Mouse (Mus musculus) kidney, adult 2 months (tissue): ENCODE measurements around the gene Slit2. TPM values are rescaled to one million over a fixed set of nuclear protein-coding genes. Genes with fewer than 3 reads are reported as not detected.

Experiments
- DNase-seq: peaks from one replicate; pipeline ENCODE4 v3.0.0; 2021
- H3K27ac ChIP-seq: fragments of 200-500 bp; 2 replicates; pipeline ENCODE4 v1.5.1; 2012; ENCODE audit warnings: low read depth, low read length, control low read depth, inconsistent platforms; ENCODE audit not compliant: insufficient read depth
- H3K27me3 ChIP-seq: fragments of 200-500 bp; replicated peaks from 2 replicates; pipeline ENCODE4 v1.6.1; 2012; ENCODE audit warnings: mild to moderate bottlenecking, moderate library complexity, low read length, inconsistent platforms; ENCODE audit not compliant: control insufficient read depth, insufficient read depth
- H3K36me3 ChIP-seq: fragments of 200-500 bp; 2 replicates; pipeline ENCODE4 v1.6.1; 2012; ENCODE audit warnings: mild to moderate bottlenecking, moderate library complexity, low read length, inconsistent platforms; ENCODE audit not compliant: control insufficient read depth, insufficient read depth
- H3K4me1 ChIP-seq: fragments of 200-500 bp; 2 replicates; pipeline ENCODE4 v1.6.1; 2011; ENCODE audit warnings: low read length; ENCODE audit not compliant: control insufficient read depth, insufficient read depth
- H3K4me3 ChIP-seq: fragments of 200-500 bp; 2 replicates; pipeline ENCODE4 v1.5.1; 2011; ENCODE audit warnings: mild to moderate bottlenecking, low read depth, low read length, control low read depth; ENCODE audit not compliant: insufficient read depth
- CTCF ChIP-seq: fragments of 200-500 bp; conservative IDR thresholded peaks from 2 replicates; pipeline ENCODE4 v1.5.1; 2011; ENCODE audit warnings: low read depth, mild to moderate bottlenecking, control low read depth, low read length, moderate library complexity, mixed read lengths; ENCODE audit not compliant: insufficient read depth, insufficient read length
- POLR2A ChIP-seq: fragments of 200-500 bp; IDR thresholded peaks from one replicate; pipeline ENCODE4 v1.6.1; 2011; ENCODE audit warnings: low read depth, low read length, control low read depth
- WGBS: fragments of 180-500 bp; shearing (Covaris S2); methylation state at CpG from one replicate; pipeline ENCODE4 v1.1.7; 2018; 5-methylcytosine and 5-hydroxymethylcytosine counted together
- polyA plus RNA-seq: library from polyadenylated mRNA; depleted of rRNA; stranded (reverse); fragments of >200 nt; gene quantifications from 2 replicates; pipeline ENCODE4 v1.2.3, GENCODE M21; 2012

The Slit2 gene
- polyA plus RNA-seq, 1 experiment = 8.4 TPM

GRCm38 (mm10) chr5:47983746-47984583, 1.0 kb downstream of the Slit2 start:
- no peaks in the 10 kb centered on the region for H3K36me3 ChIP-seq
- H3K27ac ChIP-seq = peak overlapping the region; percentile 61; the same call in 1 of the 2 replicates
- peak overlapping the region; percentile 51 for H3K4me3 ChIP-seq
- H3K27me3 ChIP-seq = no peaks in the 10 kb centered on the region
- peak; percentile 30 for DNase-seq
- WGBS = 2% methylated on average over 38 of the region's 38 CpGs
- no peaks in the 10 kb centered on the region; the same call in 1 of the 2 replicates for H3K4me1 ChIP-seq
- TF ChIP-seq POLR2A (no peak), CTCF (no peak)

- Histone ChIP-seq H3K27ac (peak overlapping the region; percentile 61), H3K27me3 (no peaks in the 10 kb centered on the region)
- 15% methylated on average over 23 of the region's 23 CpGs for WGBS
These were observed 1.8 kb downstream of the Slit2 start for GRCm38 (mm10) chr5:47984584-47985197.

GRCm38 (mm10) chr5:47985198-47985631, 2.3 kb downstream of the Slit2 start:
- H3K36me3 ChIP-seq = no peaks in the 10 kb centered on the region
- TF ChIP-seq CTCF (no peak), POLR2A (no peak)
- peak; percentile 90 for DNase-seq
- no peaks in the 10 kb centered on the region; the same call in 1 of the 2 replicates for H3K4me1 ChIP-seq
- H3K27ac ChIP-seq = peak overlapping the region; percentile 61
- no peaks in the 10 kb centered on the region for H3K27me3 ChIP-seq
- peak overlapping the region; percentile 51 for H3K4me3 ChIP-seq
- WGBS = 5% methylated on average over 13 of the region's 13 CpGs

More at GRCm38 (mm10) chr5:47984584-47985197, 1.8 kb downstream of the Slit2 start:
- Histone ChIP-seq H3K4me1 (no peaks in the 10 kb centered on the region; the same call in 1 of the 2 replicates), H3K4me3 (peak overlapping the region; percentile 51), H3K36me3 (no peaks in the 10 kb centered on the region)
- DNase-seq = peak; percentile 13
- TF ChIP-seq POLR2A (no peak), CTCF (no peak)

GRCm38 (mm10) chr5:47985901-47986670, 3.1 kb downstream of the Slit2 start:
- Histone ChIP-seq H3K36me3 (no peaks in the 10 kb centered on the region), H3K27me3 (no peaks in the 10 kb centered on the region), H3K27ac (peak overlapping the region; percentile 85), H3K4me1 (no peaks in the 10 kb centered on the region; the same call in 1 of the 2 replicates), H3K4me3 (peak overlapping the region; percentile 39)
- TF ChIP-seq POLR2A = no peak
- no peak for TF ChIP-seq CTCF
- WGBS = 4% methylated on average over 48 of the region's 48 CpGs
- DNase-seq = peak; percentile 64

DNA sequence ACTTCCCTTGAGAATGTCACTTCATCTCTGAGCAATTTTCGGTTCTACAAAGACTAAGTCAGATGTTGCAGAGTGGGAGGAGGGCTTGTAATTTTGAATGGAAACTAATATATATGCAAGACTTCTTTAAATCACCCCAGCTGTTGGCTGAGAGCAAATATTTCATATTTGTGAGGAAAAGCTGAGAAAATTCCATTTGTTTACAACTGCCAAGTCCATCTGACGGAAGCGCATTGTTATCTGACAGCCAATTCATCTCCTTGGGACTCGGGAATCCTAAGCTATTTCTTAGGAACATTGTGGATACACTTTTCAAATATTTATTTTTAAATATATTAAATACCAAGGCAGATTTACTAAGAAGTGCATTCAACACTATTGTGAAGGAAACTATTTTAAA, 8.0 kb downstream of the Slit2 start:
- 77% methylated on average over 4 of the region's 4 CpGs for WGBS
- DNase-seq = no peak
- no peaks in the 10 kb centered on the region for H3K36me3 ChIP-seq
- H3K4me1 ChIP-seq = no peaks in the 10 kb centered on the region
- H3K27ac ChIP-seq = no peak overlapping the region
- H3K27me3 ChIP-seq = no peaks in the 10 kb centered on the region
- TF ChIP-seq POLR2A (no peak), CTCF (no peak)
- no peak overlapping the region for H3K4me3 ChIP-seq

GRCm38 (mm10) chr5:48003708-48004415, 20.9 kb downstream of the Slit2 start:
- Histone ChIP-seq H3K36me3 (no peaks in the 10 kb centered on the region; the same call in 1 of the 2 replicates), H3K4me1 (no peaks in the 10 kb centered on the region; the same call in 1 of the 2 replicates), H3K4me3 (no peak overlapping the region), H3K27ac (no peak overlapping the region), H3K27me3 (no peaks in the 10 kb centered on the region)
- DNase-seq = peak; percentile 29
- 29% methylated on average over 12 of the region's 12 CpGs for WGBS
- TF ChIP-seq POLR2A (no peak), CTCF (no peak)

GRCm38 (mm10) chr5:48005533-48005932, 22.6 kb downstream of the Slit2 start:
- TF ChIP-seq CTCF (no peak), POLR2A (no peak)
- Histone ChIP-seq H3K27me3 (no peaks in the 10 kb centered on the region), H3K4me1 (no peaks in the 10 kb centered on the region; the same call in 1 of the 2 replicates), H3K4me3 (no peak overlapping the region), H3K27ac (no peak overlapping the region), H3K36me3 (no peaks in the 10 kb centered on the region)
- no peak for DNase-seq
- WGBS = 67% methylated on average over 9 of the region's 9 CpGs
